Mouse (Mus musculus): ENCODE measurements around the gene Coro2b. TPM values are rescaled to one million over a fixed set of nuclear protein-coding genes. Genes with fewer than 3 reads are reported as not detected.

The Coro2b gene
- polyA plus RNA-seq, 2 experiments: 10.3 to 20.8 TPM

GRCm38 (mm10) chr9:62401589-62401988, 135.3 kb downstream of the Coro2b start:
- H3K4me2 ChIP-seq (replicated peaks; ENCODE audit: low read depth, low read length, severe bottlenecking): no peak overlapping the region
- no peak overlapping the region for H3K9ac ChIP-seq (ENCODE audit: low read depth, low read length, severe bottlenecking)
- TF ChIP-seq POLR2A (IDR thresholded peaks at IDR 0.05; ENCODE audit: borderline replicate concordance, extremely low read depth, insufficient read depth, insufficient read length): no peak
- DNase-seq (ENCODE audit: low spot score) (no peak), ATAC-seq (ENCODE audit: low FRiP score, low read depth) (no peak)
- no peak overlapping the region for H3K27ac ChIP-seq (replicated peaks; ENCODE audit: low read depth, low read length)
- H3K36me3 ChIP-seq (ENCODE audit: control insufficient read depth, insufficient read depth, low read length): no peaks in the 10 kb centered on the region
- H3K4me1 ChIP-seq (ENCODE audit: control insufficient read depth, insufficient read depth, low read length): no peaks in the 10 kb centered on the region
- no peaks in the 10 kb centered on the region for H3K27me3 ChIP-seq (ENCODE audit: control insufficient read depth, insufficient read depth, low read length)
- 78% methylated on average over 1 of the region's 1 CpGs for WGBS
- H3K4me3 ChIP-seq (replicated peaks; ENCODE audit: low read length): no peak overlapping the region
- H3K9me3 ChIP-seq (ENCODE audit: control insufficient read depth, low read length): no peaks in the 10 kb centered on the region

GRCm38 (mm10) chr9:62400531-62401170, 136.2 kb downstream of the Coro2b start:
- no peak overlapping the region for H3K9ac ChIP-seq (ENCODE audit: low read depth, low read length, severe bottlenecking)
- H3K27ac ChIP-seq (replicated peaks; ENCODE audit: low read depth, low read length): no peak overlapping the region
- no peak for TF ChIP-seq POLR2A (IDR thresholded peaks at IDR 0.05; ENCODE audit: borderline replicate concordance, extremely low read depth, insufficient read depth, insufficient read length)
- H3K4me2 ChIP-seq (replicated peaks; ENCODE audit: low read depth, low read length, severe bottlenecking): no peak overlapping the region
- no peak for ATAC-seq (ENCODE audit: low FRiP score, low read depth)
- no peak overlapping the region for H3K4me3 ChIP-seq (replicated peaks; ENCODE audit: low read length)
- no peaks in the 10 kb centered on the region for H3K36me3 ChIP-seq (ENCODE audit: control insufficient read depth, insufficient read depth, low read length)
- no peaks in the 10 kb centered on the region for H3K4me1 ChIP-seq (ENCODE audit: control insufficient read depth, insufficient read depth, low read length)
- H3K27me3 ChIP-seq (ENCODE audit: control insufficient read depth, insufficient read depth, low read length): no peaks in the 10 kb centered on the region
- WGBS: 59% methylated on average over 11 of the region's 11 CpGs
- no peaks in the 10 kb centered on the region for H3K9me3 ChIP-seq (ENCODE audit: control insufficient read depth, low read length)
- no peak for DNase-seq (ENCODE audit: low spot score)

GRCm38 (mm10) chr9:62394163-62394562, 142.7 kb downstream of the Coro2b start:
- H3K9me3 ChIP-seq (ENCODE audit: control insufficient read depth, low read length): no peaks in the 10 kb centered on the region
- DNase-seq (ENCODE audit: low spot score): no peak
- no peak overlapping the region for H3K27ac ChIP-seq (replicated peaks; ENCODE audit: low read depth, low read length)
- H3K4me2 ChIP-seq (replicated peaks; ENCODE audit: low read depth, low read length, severe bottlenecking): no peak overlapping the region
- H3K36me3 ChIP-seq (ENCODE audit: control insufficient read depth, insufficient read depth, low read length): no peaks in the 10 kb centered on the region
- H3K4me3 ChIP-seq (replicated peaks; ENCODE audit: low read length): no peak overlapping the region
- WGBS: 55% methylated on average over 2 of the region's 2 CpGs
- no peak overlapping the region for H3K9ac ChIP-seq (ENCODE audit: low read depth, low read length, severe bottlenecking)
- no peak for TF ChIP-seq POLR2A (IDR thresholded peaks at IDR 0.05; ENCODE audit: borderline replicate concordance, extremely low read depth, insufficient read depth, insufficient read length)
- H3K4me1 ChIP-seq (ENCODE audit: control insufficient read depth, insufficient read depth, low read length): no peaks in the 10 kb centered on the region
- no peak for ATAC-seq (ENCODE audit: low FRiP score, low read depth)
- no peaks in the 10 kb centered on the region for H3K27me3 ChIP-seq (ENCODE audit: control insufficient read depth, insufficient read depth, low read length)

GRCm38 (mm10) chr9:62393531-62393930, 143.3 kb downstream of the Coro2b start:
- Histone ChIP-seq H3K9ac (ENCODE audit: low read depth, low read length, severe bottlenecking) (no peak overlapping the region), H3K4me1 (ENCODE audit: control insufficient read depth, insufficient read depth, low read length) (no peaks in the 10 kb centered on the region), H3K27ac (replicated peaks; ENCODE audit: low read depth, low read length) (no peak overlapping the region), H3K36me3 (ENCODE audit: control insufficient read depth, insufficient read depth, low read length) (no peaks in the 10 kb centered on the region), H3K4me3 (replicated peaks; ENCODE audit: low read length) (no peak overlapping the region), H3K27me3 (ENCODE audit: control insufficient read depth, insufficient read depth, low read length) (no peaks in the 10 kb centered on the region), H3K4me2 (replicated peaks; ENCODE audit: low read depth, low read length, severe bottlenecking) (no peak overlapping the region), H3K9me3 (ENCODE audit: control insufficient read depth, low read length) (no peaks in the 10 kb centered on the region)
- ATAC-seq (ENCODE audit: low FRiP score, low read depth) (no peak), DNase-seq (ENCODE audit: low spot score) (no peak)
- no peak for TF ChIP-seq POLR2A (IDR thresholded peaks at IDR 0.05; ENCODE audit: borderline replicate concordance, extremely low read depth, insufficient read depth, insufficient read length)
- WGBS: 88% methylated on average over 2 of the region's 2 CpGs

GRCm38 (mm10) chr9:62389735-62390134, 147.1 kb downstream of the Coro2b start:
- H3K4me1 ChIP-seq (ENCODE audit: control insufficient read depth, insufficient read depth, low read length): no peaks in the 10 kb centered on the region
- H3K4me3 ChIP-seq (replicated peaks; ENCODE audit: low read length): no peak overlapping the region
- no peaks in the 10 kb centered on the region for H3K36me3 ChIP-seq (ENCODE audit: control insufficient read depth, insufficient read depth, low read length)
- WGBS: 48% methylated on average over 9 of the region's 9 CpGs
- no peak for TF ChIP-seq POLR2A (IDR thresholded peaks at IDR 0.05; ENCODE audit: borderline replicate concordance, extremely low read depth, insufficient read depth, insufficient read length)
- no peaks in the 10 kb centered on the region for H3K27me3 ChIP-seq (ENCODE audit: control insufficient read depth, insufficient read depth, low read length)
- no peak overlapping the region for H3K4me2 ChIP-seq (replicated peaks; ENCODE audit: low read depth, low read length, severe bottlenecking)
- ATAC-seq (ENCODE audit: low FRiP score, low read depth) (no peak), DNase-seq (ENCODE audit: low spot score) (no peak)
- no peaks in the 10 kb centered on the region for H3K9me3 ChIP-seq (ENCODE audit: control insufficient read depth, low read length)
- H3K9ac ChIP-seq (ENCODE audit: low read depth, low read length, severe bottlenecking): no peak overlapping the region
- no peak overlapping the region for H3K27ac ChIP-seq (replicated peaks; ENCODE audit: low read depth, low read length)

Measured in limb, embryonic 14.5 days (tissue).